Mouse (Mus musculus) brown adipose tissue, adult 24 weeks (tissue): ENCODE results near the gene Fam78a. TPM values are rescaled to one million over a fixed set of nuclear protein-coding genes. Genes with fewer than 3 reads are reported as not detected.

Source experiments
- H3K27ac ChIP-seq: fragments of 200-500 bp; replicated peaks from 2 replicates; pipeline ENCODE4 v1.5.1; 2012; ENCODE audit warnings: low read depth, mild to moderate bottlenecking, low read length
- H3K4me1 ChIP-seq: fragments of 200-500 bp; 2 replicates; pipeline ENCODE4 v1.6.1; 2012; ENCODE audit warnings: low read length, mixed read lengths; ENCODE audit not compliant: control insufficient read depth, insufficient read depth, insufficient read length
- H3K4me3 ChIP-seq: fragments of 200-500 bp; 2 replicates; pipeline ENCODE4 v1.5.1; 2012; ENCODE audit warnings: low read depth, mild to moderate bottlenecking, low read length, moderate library complexity; ENCODE audit not compliant: insufficient read depth
- polyA plus RNA-seq: library from polyadenylated mRNA; stranded (reverse); fragments of >200 nt; gene quantifications from 2 replicates; pipeline ENCODE4 v1.2.4, GENCODE M21; 2012; ENCODE audit not compliant: missing spikeins, insufficient read depth, insufficient read length

The Fam78a gene
- polyA plus RNA-seq = 0.24 and 1.0 TPM in 2 replicates

DNA sequence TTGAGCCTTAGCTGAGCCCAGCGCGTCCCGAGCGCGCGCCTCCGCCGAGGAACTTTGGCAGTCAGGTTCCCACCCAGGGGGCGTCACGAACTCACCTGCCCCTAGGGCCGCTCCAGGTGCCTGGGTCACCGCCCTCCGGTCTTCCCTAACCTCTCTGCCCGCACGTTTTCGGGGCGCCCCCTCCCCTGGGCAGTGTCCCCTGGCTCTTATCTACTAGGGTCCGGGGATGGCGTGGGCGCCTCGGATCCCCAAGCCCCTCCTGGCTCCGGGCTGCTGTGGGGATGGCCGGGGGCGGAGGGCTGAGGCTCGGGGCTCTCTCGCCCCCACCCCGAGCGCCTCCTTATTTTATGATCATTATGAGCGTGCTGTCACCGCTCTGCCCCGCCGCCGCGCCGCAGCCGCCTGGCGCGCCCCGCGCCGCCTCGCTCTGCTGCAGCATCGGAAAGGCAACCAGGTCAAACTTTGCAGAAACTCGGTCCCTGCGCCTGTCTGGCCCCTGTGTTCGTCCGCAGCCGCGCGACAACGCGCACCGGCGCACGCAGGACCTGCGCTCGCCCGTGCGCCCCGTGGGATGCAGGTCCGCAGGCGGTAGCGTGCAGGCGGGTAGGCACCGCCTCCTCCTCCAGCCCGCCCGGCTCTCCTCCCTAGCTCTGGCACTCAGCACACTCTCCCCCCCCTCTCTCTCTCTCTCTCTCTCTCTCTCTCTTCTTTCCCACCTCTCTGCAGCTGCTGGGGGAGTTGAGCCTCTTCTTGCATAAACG is at the start of gene Fam78a:
Gene Fam78a, minus strand, starts transcription at position 747 of the 761 bp plus-strand sequence.
- Histone ChIP-seq H3K27ac (no peak within 1 kb of the TSS), H3K4me3 (peak within 1 kb of the TSS; percentile 97), H3K4me1 (peaks cover 7% of the 10 kb centered on the region)

GRCm38 (mm10) chr2:32134039-32134438 is 49.4 kb upstream of the Fam78a start:
- Histone ChIP-seq H3K4me3 (no peak overlapping the region), H3K4me1 (no peaks in the 10 kb centered on the region; the same call in 1 of the 2 replicates), H3K27ac (no peak overlapping the region)

DNA sequence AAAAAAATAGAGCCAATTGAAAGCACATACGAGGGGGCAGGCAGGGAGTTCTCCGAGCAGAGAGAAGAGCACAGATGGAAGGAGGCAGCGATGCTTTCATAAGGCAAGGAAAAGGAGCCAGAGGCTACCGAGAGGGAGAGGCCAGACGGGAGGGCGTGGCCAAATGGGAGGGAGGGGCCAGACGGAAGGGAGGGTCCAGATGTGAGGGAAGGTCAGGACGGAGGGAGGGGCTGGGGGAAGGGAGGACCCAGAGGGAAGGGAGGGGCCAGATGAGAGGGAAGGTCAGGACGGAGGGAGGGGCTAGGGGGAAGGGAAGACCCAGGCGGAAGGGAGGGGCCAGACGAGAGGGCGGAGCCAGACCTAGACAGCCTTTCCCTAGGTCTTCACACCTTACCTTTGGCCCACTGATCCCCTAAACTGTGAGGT is 47.9 kb upstream of the Fam78a start:
- Histone ChIP-seq H3K27ac (no peak overlapping the region), H3K4me3 (no peak overlapping the region), H3K4me1 (no peaks in the 10 kb centered on the region; the same call in 1 of the 2 replicates)

DNA sequence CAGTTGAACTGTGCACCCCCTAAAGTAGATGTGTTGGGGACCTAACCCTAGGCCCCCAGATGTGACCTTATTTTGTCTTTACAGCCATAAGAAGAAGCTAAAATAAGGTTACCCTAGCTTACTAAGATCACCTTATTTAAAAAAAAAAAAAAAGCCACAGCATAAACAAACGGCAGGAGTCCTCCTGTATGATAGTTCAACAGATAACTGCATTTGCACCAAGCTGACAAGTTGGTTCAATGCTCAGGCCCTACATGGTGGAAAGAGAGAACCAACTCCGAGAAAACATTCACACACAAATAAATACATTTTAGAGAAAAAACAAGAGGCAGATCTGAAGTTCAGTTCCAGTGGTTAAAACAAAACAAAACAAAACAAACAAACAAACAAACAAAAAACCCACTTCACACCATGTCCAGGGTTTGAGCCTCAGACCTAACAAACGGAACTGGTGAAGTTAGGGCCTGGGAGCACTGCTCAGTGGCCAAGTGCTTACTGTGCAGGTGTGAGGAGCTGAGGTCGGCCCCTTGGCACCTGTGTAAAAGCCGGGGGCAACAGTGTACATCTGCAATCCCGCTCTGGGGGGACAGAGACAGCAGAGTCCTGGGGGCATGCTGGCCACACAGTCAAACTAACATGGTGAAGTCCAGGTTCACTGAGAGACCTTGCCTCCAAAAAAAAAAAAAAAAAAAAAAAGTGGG is 47.4 kb upstream of the Fam78a start:
- no peak overlapping the region for H3K4me3 ChIP-seq
- no peaks in the 10 kb centered on the region; the same call in 1 of the 2 replicates for H3K4me1 ChIP-seq
- H3K27ac ChIP-seq = no peak overlapping the region

GRCm38 (mm10) chr2:32131205-32131834 is 46.7 kb upstream of the Fam78a start:
- Histone ChIP-seq H3K4me1 (no peaks in the 10 kb centered on the region; the same call in 1 of the 2 replicates), H3K4me3 (no peak overlapping the region), H3K27ac (no peak overlapping the region)

GRCm38 (mm10) chr2:32130435-32130834 is 45.8 kb upstream of the Fam78a start:
- Histone ChIP-seq H3K4me1 (no peaks in the 10 kb centered on the region; the same call in 1 of the 2 replicates), H3K27ac (no peak overlapping the region), H3K4me3 (no peak overlapping the region)

GRCm38 (mm10) chr2:32129383-32130074 is 44.9 kb upstream of the Fam78a start:
- Histone ChIP-seq H3K4me1 (no peaks in the 10 kb centered on the region; the same call in 1 of the 2 replicates), H3K4me3 (no peak overlapping the region), H3K27ac (no peak overlapping the region)

DNA sequence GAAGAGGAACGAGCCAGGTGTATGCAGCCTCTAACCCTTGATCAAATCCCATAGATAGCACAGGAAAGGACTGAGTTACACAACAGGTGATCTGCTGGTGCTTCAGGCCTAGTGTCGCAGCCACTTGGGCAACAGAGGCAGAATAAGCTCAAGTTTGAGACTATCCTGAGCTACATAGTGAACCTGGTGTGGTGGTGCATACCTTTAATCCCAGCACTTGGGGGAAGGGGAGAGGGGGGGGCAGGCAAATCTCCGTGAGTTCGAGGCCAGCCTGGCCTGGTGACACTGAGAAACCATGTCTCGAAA is 43.8 kb upstream of the Fam78a start:
- Histone ChIP-seq H3K4me1 (no peaks in the 10 kb centered on the region; the same call in 1 of the 2 replicates), H3K27ac (no peak overlapping the region), H3K4me3 (no peak overlapping the region)

DNA sequence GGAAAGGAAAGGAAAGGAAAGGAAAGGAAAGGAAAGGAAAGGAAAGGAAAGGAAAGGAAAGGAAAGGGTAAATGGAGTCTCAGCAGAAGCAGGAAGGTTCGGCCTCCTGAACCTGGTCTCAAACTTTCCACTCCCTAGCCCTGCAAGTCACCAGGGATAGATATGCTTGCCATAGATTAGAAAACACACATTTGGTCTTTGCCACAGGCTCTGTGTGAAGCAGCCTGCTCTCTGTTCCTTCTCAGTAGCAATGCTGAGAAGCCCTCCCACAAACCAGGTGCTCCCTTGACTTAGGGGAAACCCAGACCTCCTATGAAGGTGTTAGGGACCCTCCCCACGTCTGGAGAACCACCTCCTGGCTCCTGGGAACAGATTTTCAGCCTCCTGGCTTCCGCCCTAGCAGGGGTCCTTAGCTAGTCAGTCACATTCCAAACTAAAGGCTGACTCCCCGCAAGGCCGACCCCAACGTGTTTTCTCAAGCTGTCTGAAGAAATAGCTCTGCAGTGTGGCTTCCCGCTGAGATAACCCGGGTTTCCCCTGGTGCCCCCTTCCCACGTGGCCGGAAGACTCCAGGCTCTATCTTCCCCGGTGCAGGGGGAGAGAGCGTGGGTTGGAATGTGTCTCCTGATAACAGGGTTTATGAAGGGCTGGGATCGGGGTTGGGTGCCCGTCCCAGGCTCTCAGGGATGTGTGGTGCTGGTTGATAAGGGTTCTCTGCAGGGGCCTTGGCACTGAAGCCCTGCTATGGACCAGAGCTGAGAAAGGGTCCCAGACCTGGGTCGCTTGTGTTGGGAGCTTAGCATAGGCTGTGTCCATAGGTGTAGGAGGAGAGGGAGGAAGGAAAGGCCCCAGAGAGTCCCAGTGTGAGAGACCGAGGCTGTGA is 43.2 kb upstream of the Fam78a start:
- no peak overlapping the region for H3K4me3 ChIP-seq
- no peaks in the 10 kb centered on the region; the same call in 1 of the 2 replicates for H3K4me1 ChIP-seq
- no peak overlapping the region for H3K27ac ChIP-seq

DNA sequence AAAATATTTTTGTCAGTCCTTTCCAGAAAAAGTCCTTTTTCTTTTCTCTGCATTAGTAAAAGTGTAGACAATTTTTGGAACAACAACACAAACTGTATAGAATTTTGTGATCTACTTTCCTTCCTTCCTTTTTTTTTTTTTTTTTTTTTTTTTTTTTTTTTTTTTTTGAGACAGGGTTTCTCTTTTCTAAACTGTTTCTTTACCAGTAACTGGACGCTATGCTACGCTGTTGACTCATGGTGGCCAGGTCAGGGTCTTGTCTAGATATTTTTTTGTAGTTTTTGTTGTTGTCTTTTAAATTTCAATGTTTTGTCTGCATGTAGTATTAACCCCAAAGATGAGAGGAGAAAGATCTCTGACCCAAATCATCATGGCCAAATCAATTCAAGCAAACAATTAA is 37.1 kb upstream of the Fam78a start:
- Histone ChIP-seq H3K4me3 (no peak overlapping the region), H3K4me1 (no peaks in the 10 kb centered on the region), H3K27ac (no peak overlapping the region)

- no peak overlapping the region for H3K27ac ChIP-seq
- H3K4me1 ChIP-seq = no peaks in the 10 kb centered on the region
- no peak overlapping the region for H3K4me3 ChIP-seq
These were observed 36.5 kb upstream of the Fam78a start for GRCm38 (mm10) chr2:32121150-32121549.

DNA sequence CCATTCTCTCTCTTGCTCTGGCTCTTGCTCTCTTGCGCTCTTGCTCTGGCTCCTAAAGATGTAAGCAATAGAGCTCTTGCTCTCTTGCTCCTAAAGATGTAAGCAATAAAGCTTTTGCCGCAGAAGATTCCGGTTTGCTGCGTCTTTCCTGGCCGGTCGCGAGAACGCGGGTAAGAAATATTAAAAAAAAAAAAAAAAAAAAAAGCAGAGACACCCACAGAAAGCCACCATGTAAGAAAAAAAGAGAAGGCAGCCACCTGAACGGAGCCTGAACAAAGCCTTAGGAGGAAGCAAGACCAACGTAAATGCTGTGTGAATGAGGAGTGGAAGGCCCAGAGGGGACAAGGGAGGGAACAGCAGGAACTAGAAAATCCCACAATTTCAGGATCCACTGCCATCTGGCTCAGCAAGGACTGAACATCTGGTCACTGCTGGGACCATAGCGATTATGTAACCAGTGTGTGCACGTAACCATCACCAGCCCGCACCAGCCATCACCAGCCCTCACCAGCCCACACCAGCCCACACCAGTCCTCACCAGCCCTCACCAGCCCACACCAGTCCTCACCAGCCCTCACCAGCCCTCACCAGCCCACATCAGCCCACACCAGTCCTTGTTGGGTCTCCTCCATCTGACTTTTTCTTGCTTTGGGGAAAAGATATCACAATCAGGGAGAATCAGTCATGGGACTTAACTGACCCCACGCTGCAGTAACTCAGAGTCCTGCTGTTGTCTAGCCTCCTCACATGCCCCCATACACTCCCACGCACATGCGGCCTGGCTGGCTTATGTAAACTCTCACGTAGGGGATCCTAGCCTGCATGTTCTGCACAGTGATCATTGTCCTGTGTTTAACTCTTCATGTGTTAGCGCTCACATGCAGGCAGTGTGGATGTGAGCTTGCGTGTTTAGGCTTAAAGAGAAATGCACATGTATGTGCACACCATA is 35.4 kb upstream of the Fam78a start:
- no peaks in the 10 kb centered on the region for H3K4me1 ChIP-seq
- H3K4me3 ChIP-seq = no peak overlapping the region
- H3K27ac ChIP-seq = no peak overlapping the region

GRCm38 (mm10) chr2:32115851-32116268 is 31.2 kb upstream of the Fam78a start:
- no peak overlapping the region for H3K27ac ChIP-seq
- no peak overlapping the region for H3K4me3 ChIP-seq
- no peaks in the 10 kb centered on the region for H3K4me1 ChIP-seq
